Mouse (Mus musculus): Measurements from ENCODE around the gene Anapc11.

GRCm38 (mm10) chr11:120630401-120630871, 32.2 kb downstream of the Anapc11 start:
- TF ChIP-seq CTCF (conservative IDR thresholded peaks at IDR 0.05; ENCODE audit: low read length) (no peak), NANOG (IDR thresholded peaks at IDR 0.05; ENCODE audit: borderline replicate concordance, low read length) (no peak), POU5F1 (IDR thresholded peaks at IDR 0.05; ENCODE audit: borderline replicate concordance, low read length) (no peak)

Measured in E14TG2a.4 (cell line).